Mouse (Mus musculus) testis, adult 2 months (tissue): Measurements from ENCODE around the gene Foxb2. TPM values are rescaled to one million over a fixed set of nuclear protein-coding genes. Genes with fewer than 3 reads are reported as not detected.

ENCODE experiments used
- H3K27ac ChIP-seq: fragments of 200-500 bp; 2 replicates; pipeline ENCODE4 v1.5.1; 2012; ENCODE audit warnings: low read depth, low read length; ENCODE audit not compliant: control insufficient read depth, insufficient read depth
- H3K27me3 ChIP-seq: fragments of 200-500 bp; 2 replicates; pipeline ENCODE4 v1.6.1; 2012; ENCODE audit warnings: mild to moderate bottlenecking, low read length, moderate library complexity; ENCODE audit not compliant: control insufficient read depth, insufficient read depth
- H3K36me3 ChIP-seq: fragments of 200-500 bp; 2 replicates; pipeline ENCODE4 v1.6.1; 2012; ENCODE audit warnings: mild to moderate bottlenecking, low read length; ENCODE audit not compliant: control insufficient read depth, insufficient read depth
- H3K4me1 ChIP-seq: fragments of 200-500 bp; 2 replicates; pipeline ENCODE4 v1.6.1; 2012; ENCODE audit warnings: low read length; ENCODE audit not compliant: control insufficient read depth, insufficient read depth
- H3K4me3 ChIP-seq: fragments of 200-500 bp; 2 replicates; pipeline ENCODE4 v1.5.1; 2012; ENCODE audit warnings: low read depth, mild to moderate bottlenecking, low read length, moderate library complexity, mixed read lengths; ENCODE audit not compliant: control insufficient read depth
- CTCF ChIP-seq: fragments of 200-500 bp; IDR thresholded peaks from 2 replicates; pipeline ENCODE4 v1.5.1; 2012; ENCODE audit warnings: low read depth, mild to moderate bottlenecking, inconsistent platforms, low read length, moderate library complexity; ENCODE audit not compliant: control insufficient read depth, insufficient read depth, insufficient replicate concordance
- POLR2A ChIP-seq: fragments of 200-500 bp; IDR thresholded peaks from 2 replicates; pipeline ENCODE4 v1.6.1; 2012; ENCODE audit warnings: low read depth, mild to moderate bottlenecking, inconsistent platforms, low read length, moderate library complexity; ENCODE audit not compliant: control insufficient read depth
- polyA plus RNA-seq: library from polyadenylated mRNA; depleted of rRNA; stranded (reverse); fragments of >200 nt; gene quantifications from 2 replicates; pipeline ENCODE4 v1.2.3, GENCODE M21; 2012

The Foxb2 gene
- polyA plus RNA-seq, 1 experiment = 0.61 TPM

GRCm38 (mm10) chr19:16874991-16875540 lies 1.5 kb upstream of the Foxb2 start:
- H3K27me3 ChIP-seq = peaks cover 19% of the 10 kb centered on the region
- TF ChIP-seq POLR2A (no peak), CTCF (no peak)
- no peak overlapping the region for H3K27ac ChIP-seq
- H3K4me1 ChIP-seq = peaks cover 25% of the 10 kb centered on the region
- no peaks in the 10 kb centered on the region for H3K36me3 ChIP-seq
- no peak overlapping the region for H3K4me3 ChIP-seq

GRCm38 (mm10) chr19:16873942-16874861 lies 597 bp upstream of the Foxb2 start:
- Histone ChIP-seq H3K4me1 (peaks cover 25% of the 10 kb centered on the region), H3K4me3 (peak overlapping the region; percentile 28), H3K27ac (no peak overlapping the region), H3K36me3 (no peaks in the 10 kb centered on the region), H3K27me3 (peaks cover 19% of the 10 kb centered on the region)
- no peak for TF ChIP-seq POLR2A
- no peak for TF ChIP-seq CTCF

GRCm38 (mm10) chr19:16872331-16873180 lies 1.0 kb downstream of the Foxb2 start:
- Histone ChIP-seq H3K4me3 (peak overlapping the region; percentile 71), H3K4me1 (peaks cover 25% of the 10 kb centered on the region), H3K27me3 (peaks cover 19% of the 10 kb centered on the region), H3K36me3 (no peaks in the 10 kb centered on the region), H3K27ac (peak overlapping the region; percentile 1; the same call in 1 of the 2 replicates)
- TF ChIP-seq POLR2A = no peak
- TF ChIP-seq CTCF = no peak

- Histone ChIP-seq H3K27ac (no peak overlapping the region), H3K27me3 (peaks cover 19% of the 10 kb centered on the region), H3K36me3 (no peaks in the 10 kb centered on the region), H3K4me1 (peaks cover 25% of the 10 kb centered on the region), H3K4me3 (peak overlapping the region; percentile 18)
- TF ChIP-seq POLR2A (no peak), CTCF (no peak)
These were observed 2.3 kb downstream of the Foxb2 start for GRCm38 (mm10) chr19:16871192-16871760.

GRCm38 (mm10) chr19:16870501-16871191 lies 3.0 kb downstream of the Foxb2 start:
- TF ChIP-seq CTCF (no peak), POLR2A (no peak)
- no peak overlapping the region for H3K27ac ChIP-seq
- H3K4me1 ChIP-seq = peaks cover 22% of the 10 kb centered on the region
- H3K4me3 ChIP-seq = peak overlapping the region; percentile 18
- H3K27me3 ChIP-seq = peaks cover 17% of the 10 kb centered on the region
- no peaks in the 10 kb centered on the region for H3K36me3 ChIP-seq

GRCm38 (mm10) chr19:16868534-16868933 lies 5.1 kb downstream of the Foxb2 start:
- H3K27me3 ChIP-seq = peaks cover 12% of the 10 kb centered on the region
- no peaks in the 10 kb centered on the region for H3K36me3 ChIP-seq
- H3K4me3 ChIP-seq = no peak overlapping the region
- H3K4me1 ChIP-seq = peaks cover 15% of the 10 kb centered on the region
- no peak overlapping the region for H3K27ac ChIP-seq
- TF ChIP-seq CTCF = no peak
- no peak for TF ChIP-seq POLR2A
